Mouse (Mus musculus) CD4-positive, CD25-positive, alpha-beta regulatory T cell, adult 4 months (primary cell): Measurements from ENCODE around the gene Rhbdl2. TPM values are rescaled to one million over a fixed set of nuclear protein-coding genes. Genes with fewer than 3 reads are reported as not detected.

ENCODE experiments used
- ATAC-seq: one replicate; pipeline ENCODE4 v1.8.0; 2017
- polyA plus RNA-seq, 2 experiments: library from polyadenylated mRNA; unstranded; fragments of 100-300 nt; shearing (Covaris generic); gene quantifications; one replicate each; pipeline ENCODE4 v1.2.1; 2017

Rhbdl2 gene
- polyA plus RNA-seq, 2 experiments from 2014 or later, result 0.81 TPM; not detected in 1

DNA sequence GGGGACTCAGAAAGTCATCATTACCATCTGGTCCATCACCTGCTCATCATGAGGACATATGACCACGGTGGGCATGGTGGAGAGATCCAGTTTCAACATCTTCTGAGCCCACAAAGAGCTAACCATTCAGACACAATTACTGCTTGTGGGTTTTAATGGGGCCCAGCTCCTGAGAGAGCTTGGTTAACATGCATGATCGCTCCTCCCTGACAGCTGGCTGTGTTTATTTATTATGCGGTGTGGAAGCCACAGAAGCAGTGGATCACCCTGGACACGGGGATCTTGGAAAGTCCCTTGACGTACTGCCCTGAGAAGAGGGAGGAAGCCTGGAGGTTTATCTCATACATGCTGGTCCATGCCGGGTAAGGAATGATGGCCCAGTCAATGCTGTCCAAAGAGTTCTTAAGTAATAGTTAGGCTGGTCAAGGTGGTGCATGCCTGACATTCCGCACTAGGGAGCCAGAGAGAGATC, 26.4 kb downstream of the Rhbdl2 start:
- ATAC-seq, result no peak

- no peak for ATAC-seq
These were observed 31.5 kb downstream of the Rhbdl2 start for GRCm38 (mm10) chr4:123819093-123819610.

GRCm38 (mm10) chr4:123842126-123842525, 54.5 kb downstream of the Rhbdl2 start:
- no peak for ATAC-seq

- ATAC-seq, result no peak
These were observed 69.2 kb downstream of the Rhbdl2 start for GRCm38 (mm10) chr4:123856888-123857287.

GRCm38 (mm10) chr4:123858090-123858489, 70.4 kb downstream of the Rhbdl2 start:
- ATAC-seq, result no peak

DNA sequence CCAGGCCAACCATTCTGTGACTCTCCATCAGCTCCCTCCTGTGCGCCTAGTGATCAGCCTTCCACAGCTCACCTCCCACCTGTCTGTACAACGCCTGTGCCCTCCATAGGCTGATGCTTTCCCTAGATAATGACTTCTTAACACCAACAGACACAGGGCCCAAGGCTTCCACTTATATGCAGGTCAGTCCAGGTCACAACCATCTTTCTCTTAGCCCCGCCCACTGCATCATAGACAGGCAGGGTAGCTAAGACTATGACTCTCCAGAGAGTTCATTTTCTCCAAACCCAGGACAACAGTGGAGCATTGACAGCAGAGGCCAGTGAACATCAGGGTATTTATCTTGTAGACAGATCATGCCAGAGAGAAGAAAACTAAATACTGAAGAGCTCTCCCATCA, 71.7 kb downstream of the Rhbdl2 start, which contains the start of gene 4933427I04Rik:
Gene 4933427I04Rik (plus strand): TSS at position 301 of the 400 bp plus-strand sequence.
- ATAC-seq, result no peak

GRCm38 (mm10) chr4:123859803-123860202, 72.1 kb downstream of the Rhbdl2 start:
- no peak for ATAC-seq

GRCm38 (mm10) chr4:123860621-123861020, 72.9 kb downstream of the Rhbdl2 start:
- no peak for ATAC-seq

Other genes with a start within 250 kb of the Rhbdl2 start
- 100 to 1,000 TPM; 161 to 185 TPM for gene Macf1, start 103.5 kb upstream of the Rhbdl2 start, polyA plus RNA-seq
- 100 to 1,000 TPM; 104 to 124 TPM for gene Ndufs5, start 69.7 kb upstream of the Rhbdl2 start, polyA plus RNA-seq
- 10 to 100 TPM in 1 of 2 experiments, 1 to 10 TPM in 1; 8.3 to 14.4 TPM for gene Akirin1, start 37.5 kb upstream of the Rhbdl2 start, polyA plus RNA-seq
- gene 4933427I04Rik, start 71.8 kb downstream of the Rhbdl2 start, polyA plus RNA-seq, result not detected
- gene Mycbp, start 117.0 kb downstream of the Rhbdl2 start, polyA plus RNA-seq, result 10 to 100 TPM; 13.7 to 14.9 TPM
- gene Rragc, start 129.6 kb downstream of the Rhbdl2 start, polyA plus RNA-seq, result 1 to 10 TPM; 4.6 to 7.7 TPM
- not detected for gene 4930535I16Rik, start 130.1 kb downstream of the Rhbdl2 start, polyA plus RNA-seq